Mouse (Mus musculus) brain, embryonic 14.5 days (tissue): ENCODE data around the gene Ppp4r3a. TPM values are rescaled to one million over a fixed set of nuclear protein-coding genes. Genes with fewer than 3 reads are reported as not detected.
A peak's percentile ranks its signal among the peaks of the same experiment; 100 is the strongest.

Source experiments
- DNase-seq: peaks from one replicate; pipeline ENCODE4 v3.0.0-alpha.2; 2011; ENCODE audit warnings: low read depth
- CTCF ChIP-seq: fragments of 200-500 bp; IDR thresholded peaks from 2 replicates; pipeline ENCODE4 v1.5.1; 2012; ENCODE audit warnings: inconsistent platforms, mild to moderate bottlenecking, moderate library complexity, borderline replicate concordance; ENCODE audit not compliant: insufficient read depth, insufficient read length; ENCODE audit errors: extremely low read depth
- POLR2A ChIP-seq: fragments of 200-500 bp; IDR thresholded peaks from 2 replicates; pipeline ENCODE4 v1.6.1; 2012; ENCODE audit warnings: mild to moderate bottlenecking, inconsistent platforms, borderline replicate concordance; ENCODE audit not compliant: poor library complexity, insufficient read depth, insufficient read length, severe bottlenecking; ENCODE audit errors: extremely low read depth
- polyA plus RNA-seq: library from polyadenylated mRNA; depleted of rRNA; stranded (reverse); fragments of >200 nt; gene quantifications from 2 replicates; pipeline ENCODE4 v1.2.3, GENCODE M21; 2012

Gene Ppp4r3a
- polyA plus RNA-seq, 1 experiment, result 45.0 TPM

DNA sequence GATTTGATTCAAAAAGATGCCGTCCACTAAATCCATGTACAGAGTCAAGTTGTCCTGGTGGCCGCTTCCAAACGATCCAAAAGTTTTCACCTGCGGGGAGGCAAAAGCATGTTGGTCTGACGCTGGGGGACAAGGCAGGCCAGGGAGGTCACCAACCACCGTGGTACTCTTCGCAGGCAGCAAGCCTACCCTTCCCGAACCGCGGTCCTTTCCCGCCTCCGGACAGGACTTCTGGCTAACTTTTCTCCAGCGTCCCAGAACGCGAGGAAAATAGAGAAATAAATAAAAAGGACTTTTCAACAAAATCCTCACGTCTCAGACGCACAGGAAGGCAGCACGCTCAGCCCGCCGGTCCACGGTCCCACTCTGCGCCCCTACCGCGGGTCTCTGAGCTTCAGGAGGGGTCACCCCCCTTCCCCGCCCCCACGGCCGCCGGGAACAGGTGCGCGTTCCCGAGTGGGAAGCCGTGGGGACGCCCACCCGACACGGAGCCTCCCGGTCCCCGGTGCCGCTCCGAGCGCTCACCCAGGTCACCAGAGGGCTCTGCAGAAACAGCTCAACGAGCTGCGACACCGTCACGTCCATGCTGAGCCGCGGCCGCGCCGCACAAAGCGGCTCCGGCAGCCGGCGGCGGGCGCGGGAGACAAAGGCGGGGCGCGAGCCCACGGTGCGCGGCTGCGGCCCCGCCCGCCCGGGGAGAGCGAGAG lies 55.1 kb downstream of the Ppp4r3a start:
- peak; percentile 87 for TF ChIP-seq POLR2A
- no peak for TF ChIP-seq CTCF
- no peak for DNase-seq

DNA sequence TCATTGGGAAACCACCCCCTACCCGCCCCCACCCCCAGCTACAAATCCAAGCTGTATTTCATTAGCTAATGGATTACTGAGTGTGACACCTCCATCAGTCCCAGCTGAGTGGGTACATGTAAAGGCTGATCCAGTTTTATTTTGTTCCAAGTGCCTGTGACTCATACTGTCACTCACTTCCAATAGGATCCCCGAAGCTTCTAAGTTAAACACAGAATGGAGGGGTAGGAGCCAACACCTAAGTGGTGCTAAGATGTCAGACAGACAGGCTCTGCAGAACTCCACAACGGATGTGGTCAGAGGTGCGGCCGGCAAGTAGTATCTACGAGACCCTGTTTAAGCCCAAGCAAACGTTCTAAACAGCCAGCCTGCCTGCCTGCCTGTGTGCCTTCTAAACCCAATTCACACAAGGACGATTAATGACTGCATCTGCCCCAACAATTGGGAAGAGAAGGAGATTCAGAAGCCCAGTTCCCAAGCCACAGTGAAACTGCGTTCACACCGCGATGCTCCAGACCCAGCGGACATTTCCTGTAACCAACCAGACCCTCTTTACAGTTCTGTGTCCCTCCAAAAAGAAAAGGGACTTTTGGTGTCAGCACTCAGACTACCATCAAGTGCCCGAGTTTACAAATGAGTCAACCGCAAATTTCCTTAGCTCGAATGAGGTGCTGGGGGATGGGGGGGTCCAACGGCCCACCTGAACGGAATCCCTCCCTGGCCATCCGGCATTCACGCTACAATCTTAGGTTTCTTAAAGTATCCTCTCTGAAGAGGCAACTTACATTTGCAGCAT lies 55.9 kb downstream of the Ppp4r3a start:
- peak; percentile 52 for DNase-seq
- TF ChIP-seq POLR2A, result no peak
- no peak for TF ChIP-seq CTCF

DNA sequence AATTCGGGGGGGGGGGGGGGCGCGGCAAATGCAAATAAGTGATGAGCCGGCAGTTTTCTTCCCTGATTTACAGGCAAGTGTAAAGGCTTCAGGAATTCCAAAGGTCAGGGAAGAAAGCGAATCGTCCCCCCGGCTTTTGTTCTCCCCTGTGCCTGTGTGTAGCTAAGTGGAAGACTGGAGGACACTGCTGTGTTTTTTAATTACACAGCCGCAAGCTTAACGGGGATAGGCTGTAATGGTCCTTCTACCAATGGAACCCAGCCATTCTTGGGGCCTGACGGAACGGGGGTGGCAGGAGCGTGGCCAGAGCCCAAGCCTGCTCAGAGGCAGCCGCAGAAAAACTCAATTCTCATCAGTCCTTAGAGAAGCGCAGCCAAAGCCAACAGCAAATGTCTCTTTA lies 56.6 kb downstream of the Ppp4r3a start:
- DNase-seq, result peak; percentile 84
- TF ChIP-seq POLR2A (no peak), CTCF (no peak)

DNA sequence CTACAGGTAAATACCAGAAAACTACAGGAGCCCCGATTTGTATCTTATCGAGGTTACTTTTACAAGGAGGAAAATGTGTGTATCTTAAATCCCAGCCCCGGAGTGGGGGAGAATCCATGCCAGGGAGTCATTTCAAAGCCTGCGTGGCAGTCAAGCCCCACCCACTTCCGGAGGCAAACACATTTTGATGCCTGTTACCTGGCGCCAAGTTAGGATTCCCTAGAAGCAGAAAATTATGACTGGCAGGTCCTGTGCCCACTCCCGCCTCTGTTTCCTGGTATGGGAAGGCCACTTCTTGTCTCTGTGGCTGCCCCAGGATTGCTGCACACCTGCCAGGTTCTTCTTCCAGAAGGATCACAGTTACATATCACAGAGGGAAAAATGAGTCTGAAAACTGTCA lies 57.0 kb downstream of the Ppp4r3a start:
- TF ChIP-seq CTCF (no peak), POLR2A (no peak)
- DNase-seq, result peak; percentile 53

DNA sequence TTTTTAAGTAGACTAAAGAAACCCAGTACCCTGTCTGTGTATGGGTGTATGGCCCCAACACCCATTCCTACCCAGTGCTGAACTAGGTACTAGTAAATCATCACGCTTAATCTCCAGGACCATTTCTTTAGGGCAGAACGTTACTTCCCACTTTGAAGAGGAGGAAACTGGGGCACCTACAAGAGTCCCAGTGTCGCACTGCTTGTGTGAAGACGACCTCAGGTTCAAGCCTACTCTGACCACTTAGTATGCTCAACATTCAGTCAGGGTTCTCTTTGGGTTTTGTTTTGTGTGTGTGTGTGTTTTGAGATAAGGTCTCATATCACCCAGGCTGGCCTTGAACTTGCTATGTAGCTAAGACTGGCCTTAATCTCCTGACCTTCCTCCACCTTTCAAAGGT lies 57.5 kb downstream of the Ppp4r3a start:
- TF ChIP-seq POLR2A (no peak), CTCF (no peak)
- no peak for DNase-seq

DNA sequence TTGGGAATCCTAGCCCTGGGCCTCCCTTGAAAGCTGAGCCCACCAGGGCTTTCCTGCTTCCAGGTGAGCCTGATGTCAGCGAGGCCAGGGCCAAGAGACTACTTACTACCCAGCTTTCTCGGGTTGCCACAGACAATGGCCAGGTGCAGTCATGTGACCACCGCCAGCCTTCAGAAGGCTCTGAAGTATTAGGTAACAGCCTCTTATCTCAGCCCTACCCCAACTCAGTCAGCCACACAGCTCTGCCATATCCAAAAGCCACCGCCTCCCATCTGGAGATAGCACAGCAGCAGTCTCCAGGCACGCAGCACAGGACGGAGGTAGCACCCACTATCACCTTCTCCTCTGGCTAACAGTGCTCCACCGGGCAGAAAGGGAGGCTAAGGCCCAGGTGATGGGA lies 58.1 kb downstream of the Ppp4r3a start:
- TF ChIP-seq POLR2A, result no peak
- no peak for TF ChIP-seq CTCF
- DNase-seq, result no peak

DNA sequence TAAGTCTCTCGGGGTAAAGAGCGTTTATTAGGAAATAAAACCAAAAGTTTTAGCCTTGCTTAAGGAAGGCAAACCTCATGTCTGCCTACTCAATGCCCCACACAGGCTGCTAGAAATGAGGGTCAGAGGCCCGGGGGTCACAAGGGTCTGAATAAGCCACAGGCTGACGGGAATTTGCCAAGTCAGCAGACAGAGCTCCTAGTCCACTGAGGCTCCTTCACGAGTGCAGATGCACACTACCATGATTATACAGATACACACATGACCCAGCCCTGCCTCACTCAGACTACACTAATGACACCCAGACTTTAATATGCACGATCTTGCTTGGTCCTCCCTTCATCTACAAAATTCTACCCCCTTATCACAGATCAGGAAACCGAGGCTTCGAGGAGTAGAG lies 58.7 kb downstream of the Ppp4r3a start:
- TF ChIP-seq CTCF (no peak), POLR2A (no peak)
- DNase-seq, result no peak

DNA sequence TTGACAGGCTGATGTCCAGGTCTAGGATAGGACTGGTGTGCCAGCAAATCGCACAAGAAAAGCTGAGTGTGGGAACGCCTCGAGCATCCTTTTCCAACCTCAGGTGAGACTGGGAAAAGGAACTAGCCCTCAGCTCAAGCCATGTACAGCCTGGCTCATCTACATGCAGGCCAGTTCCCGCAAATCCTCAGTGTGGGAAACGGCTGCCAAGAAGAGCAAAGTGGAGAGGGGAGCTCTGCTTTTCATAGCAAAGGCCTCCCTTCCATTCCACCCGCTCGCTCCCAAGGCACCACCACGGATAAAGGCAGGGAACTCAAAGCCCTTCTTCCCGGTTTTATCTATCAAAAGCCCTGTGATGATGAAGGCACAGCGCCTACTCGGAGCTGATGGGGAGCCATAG lies 60.4 kb downstream of the Ppp4r3a start:
- DNase-seq, result peak; percentile 68
- TF ChIP-seq POLR2A (no peak), CTCF (no peak)

DNA sequence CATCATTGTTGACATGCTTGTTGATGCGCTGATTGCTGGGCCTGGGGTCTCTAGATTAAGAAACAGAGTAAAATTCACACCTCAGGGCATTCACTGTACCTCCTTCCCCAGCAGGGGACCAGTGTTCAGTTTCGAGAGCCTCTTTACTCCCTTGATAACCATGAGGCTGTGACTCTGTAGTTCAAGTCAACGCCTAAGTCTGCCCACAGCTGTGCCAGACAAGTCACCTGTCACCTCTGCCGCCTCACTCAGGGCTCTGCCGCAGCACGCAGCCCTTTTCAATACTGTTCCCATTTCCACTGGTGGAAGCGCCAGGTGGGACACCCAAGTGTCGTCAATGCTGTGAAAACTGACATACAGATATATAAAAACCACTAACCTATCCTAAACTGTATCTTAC lies 61.1 kb downstream of the Ppp4r3a start:
- no peak for DNase-seq
- no peak for TF ChIP-seq CTCF
- TF ChIP-seq POLR2A, result no peak

DNA sequence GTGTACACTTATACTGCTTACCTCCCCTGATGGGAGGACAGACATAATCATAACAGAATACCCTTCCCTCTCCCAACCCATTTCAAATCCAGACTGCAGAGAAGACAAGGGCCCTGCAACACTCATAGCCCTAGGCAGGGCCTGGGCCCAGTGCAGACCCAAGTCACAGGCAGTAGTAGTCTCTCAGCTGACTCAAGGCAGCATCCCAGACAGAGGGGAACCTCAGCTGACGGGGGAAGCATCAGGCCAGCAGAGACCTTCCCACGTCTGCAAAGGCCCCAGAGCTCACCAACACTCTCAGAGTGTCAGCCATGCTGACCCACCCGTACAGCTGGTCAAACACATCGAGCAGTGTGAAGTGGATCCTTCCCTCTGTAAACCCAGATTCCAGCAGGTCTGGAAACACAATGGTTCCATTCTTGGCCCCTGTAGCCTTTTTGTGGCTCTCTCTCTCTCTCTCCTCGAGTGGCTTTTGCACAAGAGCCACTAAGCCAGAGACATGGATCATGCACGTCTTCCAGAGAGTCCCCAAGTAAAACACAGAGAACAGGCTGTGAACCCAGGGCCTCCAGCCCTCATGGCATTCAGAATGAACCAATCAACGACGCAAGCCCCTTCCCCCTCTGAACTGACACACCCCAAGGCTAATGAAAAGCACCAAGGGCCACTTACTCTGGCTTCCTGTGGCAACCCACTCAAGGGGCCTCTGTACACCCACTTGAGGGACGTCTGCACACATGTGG lies 61.8 kb downstream of the Ppp4r3a start:
- TF ChIP-seq CTCF, result no peak
- no peak for DNase-seq

DNA sequence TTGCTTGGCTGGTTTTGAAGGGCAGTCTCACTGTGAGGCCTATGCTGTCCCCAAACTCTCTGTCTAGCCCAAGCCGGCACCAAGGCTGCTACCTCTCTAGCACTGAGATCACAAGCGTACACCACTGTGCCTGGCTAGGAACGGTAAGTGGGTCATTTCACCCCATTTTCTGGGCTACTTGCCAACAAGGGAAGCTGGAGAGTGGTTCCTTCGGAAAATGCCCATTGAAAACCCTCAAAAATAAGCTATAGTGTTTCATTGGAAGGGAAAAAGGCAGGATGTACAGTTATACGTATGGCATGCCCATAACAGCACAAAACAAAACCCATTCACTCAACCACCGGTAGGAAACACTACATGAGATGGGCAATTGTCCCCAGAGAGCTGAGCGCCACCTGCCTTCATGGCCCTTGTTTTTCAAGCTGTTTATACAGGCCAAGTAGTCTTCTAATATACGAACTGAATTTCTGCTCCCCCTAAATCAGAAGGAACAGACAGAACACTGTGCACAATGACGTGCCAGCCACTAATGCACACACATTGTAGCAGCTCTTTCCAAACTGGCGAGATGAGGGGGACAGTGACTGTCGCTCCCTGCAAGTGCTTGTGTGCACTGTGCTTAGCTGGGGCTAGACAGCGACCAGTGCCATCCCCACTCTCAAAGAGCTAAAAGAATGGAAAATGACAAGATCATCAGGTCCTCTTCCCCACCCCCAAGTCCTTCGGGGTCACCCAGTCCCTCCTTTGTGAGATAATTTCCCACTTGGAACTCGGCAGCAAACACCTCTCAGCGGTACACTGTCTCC lies 63.1 kb downstream of the Ppp4r3a start:
- DNase-seq, result peak; percentile 71
- TF ChIP-seq CTCF, result no peak
- no peak for TF ChIP-seq POLR2A
